Mouse (Mus musculus): ENCODE results near the gene Exoc6b. TPM values are rescaled to one million over a fixed set of nuclear protein-coding genes. Genes with fewer than 3 reads are reported as not detected.

Exoc6b gene
- total RNA-seq, 1 experiment: 19.8 TPM

- TF ChIP-seq ZNF384 (IDR thresholded peaks at IDR 0.05; ENCODE audit: low read depth, low read length) (no peak), MAFK (IDR thresholded peaks at IDR 0.05; ENCODE audit: insufficient read depth, low read depth, low read length) (no peak), CHD2 (IDR thresholded peaks at IDR 0.05; ENCODE audit: low read depth, low read length) (no peak), HCFC1 (IDR thresholded peaks at IDR 0.05; ENCODE audit: borderline replicate concordance, insufficient read depth, low read length) (no peak), ZC3H11A (IDR thresholded peaks at IDR 0.05; ENCODE audit: borderline replicate concordance, low read depth, low read length) (no peak)
- Histone ChIP-seq H3K9ac (ENCODE audit: insufficient read depth, low read depth, low read length, poor library complexity, severe bottlenecking) (no peak overlapping the region), H3K36me3 (ENCODE audit: control insufficient read depth, insufficient read depth, low read length, poor library complexity, severe bottlenecking) (no peaks in the 10 kb centered on the region), H3K4me3 (ENCODE audit: insufficient read depth in 1 of 2, low read depth in 1 of 2, low read length in 2 of 2, poor library complexity in 1 of 2, severe bottlenecking in 1 of 2) (peak overlapping the region; percentile 45 to 66), H3K4me1 (ENCODE audit: control insufficient read depth in 2 of 2, insufficient read depth in 2 of 2, low read length in 2 of 2, poor library complexity in 1 of 2) (peaks cover 2 to 10% of the 10 kb centered on the region in 2 experiments; a peak in 2 of 4 replicates), H3K9me3 (ENCODE audit: control insufficient read depth, insufficient read depth, low read depth, low read length) (no peaks in the 10 kb centered on the region), H3K27ac (ENCODE audit: insufficient read depth, low read depth, low read length, poor library complexity, severe bottlenecking) (no peak overlapping the region)
- in situ Hi-C loops (cut with MboI; ENCODE audit: low sequenced_read_pairs in 2 of 2, unreplicated experiment in 2 of 2): loop anchor here (10.0 to 25.0 kb wide), 5 partner anchors 494 to 1527 kb away; partner anchors contain the start of genes Aup1 (in 1 of the 2), Dqx1 (in 1 of the 2), Emx1 (in 1 of the 2) and Htra2 (in 1 of the 2)
- DNase-seq (ENCODE audit: low read depth, low spot score): no peak
Observed at GRCm38 (mm10) chr6:84588895-84589652, 480.2 kb downstream of the Exoc6b start.

GRCm38 (mm10) chr6:84588221-84588894, 481.0 kb downstream of the Exoc6b start:
- no peak overlapping the region for H3K9ac ChIP-seq (ENCODE audit: insufficient read depth, low read depth, low read length, poor library complexity, severe bottlenecking)

GRCm38 (mm10) chr6:84587471-84588101, 481.7 kb downstream of the Exoc6b start:
- TF ChIP-seq CHD2 (IDR thresholded peaks at IDR 0.05; ENCODE audit: low read depth, low read length) (no peak), MAFK (IDR thresholded peaks at IDR 0.05; ENCODE audit: insufficient read depth, low read depth, low read length) (no peak), HCFC1 (IDR thresholded peaks at IDR 0.05; ENCODE audit: borderline replicate concordance, insufficient read depth, low read length) (no peak), ZNF384 (IDR thresholded peaks at IDR 0.05; ENCODE audit: low read depth, low read length) (no peak), ZC3H11A (IDR thresholded peaks at IDR 0.05; ENCODE audit: borderline replicate concordance, low read depth, low read length) (no peak)
- in situ Hi-C loops (cut with MboI; ENCODE audit: low sequenced_read_pairs in 2 of 2, unreplicated experiment in 2 of 2): loop anchor here (10.0 to 25.0 kb wide), 5 partner anchors 493 to 1525 kb away; partner anchors contain the start of genes Aup1 (in 1 of the 2), Dqx1 (in 1 of the 2), Emx1 (in 1 of the 2) and Htra2 (in 1 of the 2)
- Histone ChIP-seq H3K36me3 (ENCODE audit: control insufficient read depth, insufficient read depth, low read length, poor library complexity, severe bottlenecking) (no peaks in the 10 kb centered on the region), H3K9ac (ENCODE audit: insufficient read depth, low read depth, low read length, poor library complexity, severe bottlenecking) (no peak overlapping the region), H3K4me1 (ENCODE audit: control insufficient read depth in 2 of 2, insufficient read depth in 2 of 2, low read length in 2 of 2, poor library complexity in 1 of 2) (peaks cover 2 to 15% of the 10 kb centered on the region in 2 experiments; a peak in 2 of 4 replicates), H3K4me3 (ENCODE audit: insufficient read depth in 1 of 2, low read depth in 1 of 2, low read length in 2 of 2, poor library complexity in 1 of 2, severe bottlenecking in 1 of 2) (peak overlapping the region; percentile 40 to 47; a peak in 3 of 4 replicates), H3K9me3 (ENCODE audit: control insufficient read depth, insufficient read depth, low read depth, low read length) (no peaks in the 10 kb centered on the region), H3K27ac (ENCODE audit: insufficient read depth, low read depth, low read length, poor library complexity, severe bottlenecking) (no peak overlapping the region)
- no peak for DNase-seq (ENCODE audit: low read depth, low spot score)

More at GRCm38 (mm10) chr6:84588221-84588894, 481.0 kb downstream of the Exoc6b start:
- no peak for DNase-seq (ENCODE audit: low read depth, low spot score)
- in situ Hi-C loops (cut with MboI; ENCODE audit: low sequenced_read_pairs in 2 of 2, unreplicated experiment in 2 of 2): loop anchor here (10.0 to 25.0 kb wide), 5 partner anchors 494 to 1526 kb away; partner anchors contain the start of genes Aup1 (in 1 of the 2), Dqx1 (in 1 of the 2), Emx1 (in 1 of the 2) and Htra2 (in 1 of the 2)
- H3K36me3 ChIP-seq (ENCODE audit: control insufficient read depth, insufficient read depth, low read length, poor library complexity, severe bottlenecking): no peaks in the 10 kb centered on the region
- no peaks in the 10 kb centered on the region for H3K9me3 ChIP-seq (ENCODE audit: control insufficient read depth, insufficient read depth, low read depth, low read length)
- H3K4me3 ChIP-seq (ENCODE audit: insufficient read depth in 1 of 2, low read depth in 1 of 2, low read length in 2 of 2, poor library complexity in 1 of 2, severe bottlenecking in 1 of 2): peak overlapping the region; percentile 45 to 66
- peaks cover 2 to 12% of the 10 kb centered on the region in 2 experiments; a peak in 2 of 4 replicates for H3K4me1 ChIP-seq (ENCODE audit: control insufficient read depth in 2 of 2, insufficient read depth in 2 of 2, low read length in 2 of 2, poor library complexity in 1 of 2)
- H3K27ac ChIP-seq (ENCODE audit: insufficient read depth, low read depth, low read length, poor library complexity, severe bottlenecking): no peak overlapping the region
- TF ChIP-seq CHD2 (IDR thresholded peaks at IDR 0.05; ENCODE audit: low read depth, low read length) (no peak), ZC3H11A (IDR thresholded peaks at IDR 0.05; ENCODE audit: borderline replicate concordance, low read depth, low read length) (no peak), HCFC1 (IDR thresholded peaks at IDR 0.05; ENCODE audit: borderline replicate concordance, insufficient read depth, low read length) (no peak), MAFK (IDR thresholded peaks at IDR 0.05; ENCODE audit: insufficient read depth, low read depth, low read length) (no peak), ZNF384 (IDR thresholded peaks at IDR 0.05; ENCODE audit: low read depth, low read length) (no peak)

Data from ES-E14 (cell line).